Mouse (Mus musculus) cerebellum, postnatal 36 days (tissue): ENCODE data around the gene Colec11.

Source experiments
- DNase-seq, 2 experiments: peaks; one replicate each; pipeline ENCODE4 v3.0.0; 2021 to 2022; ENCODE audit warnings: mixed read lengths in 2 of 2

Colec11 gene

GRCm38 (mm10) chr12:28602259-28602658 is 20.9 kb downstream of the Colec11 start:
- peak; percentile 67 to 68 for DNase-seq

DNA sequence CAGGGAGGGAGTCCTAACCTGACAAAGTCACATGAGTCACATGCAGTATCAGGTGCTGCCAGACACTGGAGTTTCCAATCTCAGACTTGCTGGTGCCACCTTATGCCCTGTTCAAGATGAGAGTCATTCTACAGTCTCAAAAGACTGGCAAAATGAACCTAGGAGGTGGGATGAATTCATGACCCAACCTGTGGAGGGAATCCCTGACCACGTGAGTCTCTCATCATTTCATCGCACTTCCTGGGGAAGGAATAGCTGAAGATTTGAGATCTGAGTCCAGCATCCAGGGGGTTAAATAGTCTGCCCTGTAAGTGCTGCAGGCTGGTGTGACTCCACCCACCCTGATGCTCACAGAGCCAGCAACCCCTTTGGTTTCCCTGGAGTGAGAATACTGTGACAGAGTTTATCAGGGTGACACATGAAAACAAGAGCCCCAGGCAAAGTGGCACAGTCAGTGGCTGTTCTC is 24.6 kb downstream of the Colec11 start:
- no peak for DNase-seq

DNA sequence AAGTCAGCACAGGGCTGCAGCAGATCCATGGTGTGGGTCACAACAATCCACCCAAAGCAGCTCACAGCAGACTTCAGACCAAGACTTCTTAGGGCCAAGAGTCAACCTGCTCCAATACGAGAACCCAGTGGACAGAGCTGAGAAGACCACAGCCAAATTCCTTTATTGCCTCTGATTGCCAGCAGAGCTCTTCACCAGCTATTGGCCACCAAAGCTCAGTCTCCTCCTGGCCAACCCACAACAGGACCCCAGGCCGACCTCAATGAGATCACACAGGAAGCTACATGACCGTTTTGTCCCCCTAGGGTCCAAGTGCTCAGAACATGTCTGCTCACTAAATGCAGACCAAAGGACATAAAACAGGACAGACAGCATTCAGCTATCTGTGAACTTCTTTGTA is 25.1 kb downstream of the Colec11 start:
- no peak for DNase-seq

DNA sequence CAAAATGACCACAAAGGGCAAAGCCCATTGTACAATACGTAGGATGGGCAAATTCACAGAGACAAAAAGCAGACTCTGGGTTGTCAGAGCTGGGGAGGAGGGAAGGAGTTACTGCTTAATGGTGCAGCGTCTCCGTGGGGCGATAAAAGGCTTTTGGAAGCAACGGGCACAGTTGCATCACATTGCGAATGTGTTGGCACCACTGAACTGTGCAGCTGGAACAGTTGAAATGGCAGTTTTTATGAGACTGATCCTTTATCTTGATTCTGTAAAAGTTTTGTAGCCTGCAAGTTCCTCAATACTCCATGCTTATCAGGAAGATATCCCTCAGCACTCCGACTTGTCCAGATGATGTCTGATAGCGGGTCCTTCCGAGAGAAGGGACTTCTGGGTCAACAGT is 25.5 kb downstream of the Colec11 start:
- DNase-seq = no peak

DNA sequence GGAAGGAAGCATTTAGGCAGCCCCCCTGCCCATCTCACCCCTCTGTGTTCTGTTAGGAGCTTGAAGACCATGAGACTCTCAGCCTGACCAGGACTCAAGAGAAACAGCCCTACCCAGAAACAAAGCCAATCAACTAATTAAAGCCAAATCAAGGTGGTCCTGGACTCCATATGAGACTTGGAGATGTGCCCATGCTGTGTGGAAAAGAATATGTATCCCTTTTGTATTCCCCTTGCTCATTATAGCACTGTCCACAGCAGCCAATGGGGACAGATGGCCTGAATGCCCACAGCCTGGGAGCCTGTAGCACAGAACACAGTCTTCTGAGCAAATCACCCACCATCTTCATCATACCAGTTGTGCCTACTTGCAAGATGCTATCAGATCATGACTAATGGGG is 26.3 kb downstream of the Colec11 start:
- DNase-seq = no peak

DNA sequence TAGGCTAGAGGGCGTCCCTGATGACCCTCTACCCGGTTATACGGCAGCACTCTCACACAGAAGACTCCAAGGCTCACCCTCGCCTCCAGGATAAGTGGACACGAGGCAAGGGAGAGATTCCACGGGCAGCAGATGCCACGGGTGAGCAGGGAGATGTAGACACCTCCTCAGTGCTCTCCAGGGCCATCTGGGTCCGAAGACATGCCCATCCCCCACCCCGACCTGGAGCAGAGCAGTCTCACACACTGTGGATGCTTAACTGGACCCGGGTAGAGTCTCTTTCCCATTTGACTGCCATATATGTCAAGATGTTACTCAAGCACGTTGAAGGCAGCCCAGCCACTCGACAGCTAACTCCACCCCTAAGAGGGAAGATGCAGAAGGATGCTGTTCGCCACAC is 32.7 kb downstream of the Colec11 start:
- DNase-seq = peak in 1 of 2 experiments; percentile 25

DNA sequence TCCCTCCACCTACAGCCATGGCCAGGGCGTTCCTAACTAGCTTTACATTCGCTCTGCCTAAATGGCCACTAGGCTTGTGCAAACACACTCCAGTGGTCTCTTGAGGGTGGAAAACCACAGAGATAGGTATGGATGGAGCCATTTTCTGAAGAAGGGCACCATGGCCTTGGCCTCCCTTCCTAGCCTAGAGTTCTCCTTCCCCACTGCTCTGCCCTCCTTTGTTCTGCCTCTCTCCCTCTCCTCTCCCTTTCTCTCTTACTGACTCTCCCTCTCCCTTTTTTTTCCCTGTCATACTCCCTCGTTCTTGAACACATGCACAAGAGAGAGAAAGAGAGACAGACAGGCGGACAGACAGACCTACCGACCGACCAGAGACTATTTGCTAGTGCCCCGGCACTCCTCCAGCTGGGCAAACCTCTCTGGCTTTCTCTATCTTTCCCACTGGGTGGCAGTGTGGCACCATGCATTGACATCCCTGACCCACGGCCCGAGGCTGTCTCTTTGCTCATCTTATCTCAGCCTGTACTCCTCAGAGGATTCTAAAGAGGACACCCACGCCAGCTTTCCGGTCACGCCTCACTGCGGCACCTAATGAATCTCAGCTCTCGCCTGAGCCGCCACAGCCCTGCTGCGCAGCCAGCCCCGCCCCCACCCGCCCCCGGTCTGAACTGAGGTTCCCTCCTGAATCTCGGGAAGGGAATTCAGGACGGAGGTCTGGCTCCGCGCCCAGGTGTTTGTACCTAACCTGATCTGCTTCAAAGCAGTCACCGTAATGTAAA is 33.9 kb downstream of the Colec11 start:
- peak; percentile 90 to 94 for DNase-seq

GRCm38 (mm10) chr12:28587949-28588348 is 35.2 kb downstream of the Colec11 start:
- no peak for DNase-seq

GRCm38 (mm10) chr12:28584036-28584435 is 39.1 kb downstream of the Colec11 start:
- DNase-seq = no peak

GRCm38 (mm10) chr12:28582423-28582822 is 40.8 kb downstream of the Colec11 start, which contains the start of gene Allc:
Allc (minus strand) TSS chr12:28582523.
- DNase-seq = no peak

DNA sequence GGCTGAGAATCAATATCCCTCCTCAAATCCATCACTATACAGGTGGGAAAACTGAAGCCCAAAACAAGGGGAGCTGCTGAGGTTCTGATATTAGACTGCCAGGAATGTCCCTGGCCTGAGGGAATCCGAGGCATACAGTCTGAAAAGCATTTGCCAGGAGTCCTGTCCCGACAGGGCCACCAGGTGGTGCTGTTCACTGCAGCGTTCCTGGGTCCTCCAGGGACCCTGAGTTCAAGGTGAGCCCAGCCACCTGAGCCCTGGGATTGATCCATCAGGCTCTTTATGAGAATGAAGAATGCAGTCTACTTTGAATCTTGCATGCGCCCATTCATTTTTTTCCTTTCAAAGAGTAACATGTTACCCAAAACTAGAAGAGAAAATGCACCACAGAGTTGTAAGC is 44.0 kb downstream of the Colec11 start:
- no peak for DNase-seq

DNA sequence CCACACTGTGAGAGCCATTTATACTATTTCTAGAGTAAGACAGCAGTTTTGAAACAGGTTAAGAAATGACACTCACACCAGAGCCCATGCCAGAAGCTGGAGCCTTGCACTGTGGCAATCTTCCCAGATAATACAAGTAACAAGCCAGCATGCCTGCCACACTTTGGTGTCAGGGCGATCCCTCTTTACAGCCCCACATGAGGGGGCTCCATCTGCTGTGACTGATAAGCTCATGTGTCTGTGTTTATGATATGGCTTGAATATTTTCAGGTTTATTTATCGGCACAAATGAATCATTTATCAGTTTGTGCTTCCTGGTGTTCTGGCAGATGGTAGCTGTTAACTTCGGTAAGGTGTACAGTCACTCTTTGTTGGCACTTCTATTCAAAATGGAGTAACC is 45.0 kb downstream of the Colec11 start:
- DNase-seq = no peak

DNA sequence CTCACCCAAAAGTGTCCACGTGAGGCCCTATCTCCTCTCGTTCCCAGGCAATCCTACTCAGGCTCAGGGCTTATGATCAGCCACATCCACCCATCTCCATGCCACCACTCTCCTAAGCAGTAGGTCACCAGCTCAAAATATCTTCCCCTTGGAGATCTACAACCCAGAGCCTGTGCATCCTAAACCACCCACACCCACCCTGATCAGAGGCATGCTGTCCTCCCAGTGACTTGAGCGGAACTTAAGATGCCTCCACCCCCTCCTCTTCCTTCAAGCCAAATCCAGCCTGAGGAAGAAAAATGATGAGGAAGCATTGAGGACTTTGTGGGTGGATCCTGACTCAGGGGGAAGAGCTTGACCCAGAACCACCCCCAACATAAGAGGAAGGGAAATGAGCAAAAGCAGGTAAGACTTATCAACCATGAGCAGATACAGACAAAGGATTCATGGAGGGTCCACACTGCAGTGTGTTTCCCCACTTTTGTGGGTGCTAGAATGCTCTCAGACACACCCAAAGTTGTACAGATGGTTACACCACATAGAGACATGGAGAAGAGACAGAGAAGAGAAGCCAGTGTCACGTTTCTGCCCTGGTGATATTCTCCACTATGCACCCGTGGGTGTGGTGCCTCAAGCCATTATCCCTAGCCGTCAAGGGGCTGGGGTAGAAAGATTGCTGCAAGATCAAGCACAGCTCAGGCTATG is 47.7 kb downstream of the Colec11 start:
- no peak for DNase-seq

DNA sequence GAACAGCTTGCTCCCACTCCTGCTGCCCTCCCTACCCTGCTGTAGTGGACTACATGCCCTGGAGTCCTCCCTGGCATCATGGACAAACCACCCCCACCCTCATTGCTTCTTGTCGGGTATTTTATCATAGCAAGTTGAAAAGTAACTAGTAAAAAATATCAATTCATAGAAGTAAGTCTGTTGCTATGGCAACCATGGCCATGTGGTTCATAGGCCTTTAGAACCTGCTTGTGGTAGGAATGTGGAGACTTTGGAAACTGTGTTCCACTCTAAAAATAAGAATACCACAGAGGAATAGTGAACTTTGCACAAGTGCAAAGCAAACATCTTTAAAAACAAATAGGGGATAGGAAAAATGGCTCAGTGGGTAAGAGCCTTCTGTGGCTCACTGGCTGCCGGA is 50.9 kb downstream of the Colec11 start:
- DNase-seq = no peak

- no peak for DNase-seq
Observed at GRCm38 (mm10) chr12:28552299-28552698, 70.9 kb downstream of the Colec11 start, which contains the start of gene Dcdc2c. Dcdc2c (minus strand) TSS chr12:28552399.

DNA sequence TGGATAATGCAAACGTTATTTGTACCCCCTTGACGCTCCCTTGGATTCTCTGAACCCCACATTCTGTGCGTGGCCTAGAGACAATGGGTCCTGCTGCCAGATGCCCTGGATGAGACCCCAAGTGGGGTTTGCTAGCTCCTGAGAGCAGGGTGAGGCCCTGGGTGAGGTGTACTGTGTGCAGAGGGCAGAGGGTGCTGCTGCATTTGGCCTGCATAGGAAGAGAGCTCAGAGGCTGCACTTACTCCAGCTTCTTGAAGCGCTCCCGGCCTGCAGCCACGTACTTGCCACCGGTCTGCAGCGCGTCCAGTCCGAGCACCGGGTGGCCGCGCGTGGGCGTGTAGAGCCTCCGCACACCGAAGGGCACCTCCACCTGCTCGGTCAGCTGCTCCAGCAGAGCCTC is 71.4 kb downstream of the Colec11 start:
- no peak for DNase-seq

- DNase-seq = no peak
Observed at GRCm38 (mm10) chr12:28548887-28549286, 74.3 kb downstream of the Colec11 start.
